Mouse (Mus musculus) C2C12 (cell line): Measurements from ENCODE around the gene Nkx2-4.

Source experiments
- CEBPB ChIP-seq: IDR thresholded peaks from one replicate; pipeline ENCODE4 v1.6.1; 2011; ENCODE audit warnings: low read depth, mild to moderate bottlenecking, control low read depth, moderate library complexity
- CTCF ChIP-seq: IDR thresholded peaks from one replicate; pipeline ENCODE4 v1.5.1; 2011; ENCODE audit not compliant: control insufficient read depth, insufficient read depth, insufficient read length
- FOSL1 ChIP-seq: IDR thresholded peaks from one replicate; pipeline ENCODE4 v1.8.0; 2011; ENCODE audit warnings: mild to moderate bottlenecking, low read length; ENCODE audit not compliant: poor library complexity, insufficient read depth, severe bottlenecking
- MAX ChIP-seq: IDR thresholded peaks from one replicate; pipeline ENCODE4 v1.6.1; 2011; ENCODE audit warnings: mild to moderate bottlenecking, control low read depth
- MYOD1 ChIP-seq: IDR thresholded peaks from one replicate; pipeline ENCODE4 v1.6.1; 2011; ENCODE audit warnings: low read depth; ENCODE audit not compliant: control insufficient read depth, insufficient read length
- MYOG ChIP-seq: IDR thresholded peaks from one replicate; pipeline ENCODE4 v1.6.1; 2011; ENCODE audit not compliant: control insufficient read depth, insufficient read length; ENCODE audit errors: extremely low read depth
- USF1 ChIP-seq: IDR thresholded peaks from one replicate; pipeline ENCODE4 v1.6.1; 2011; ENCODE audit warnings: low read depth, mild to moderate bottlenecking, control low read depth, moderate library complexity

DNA sequence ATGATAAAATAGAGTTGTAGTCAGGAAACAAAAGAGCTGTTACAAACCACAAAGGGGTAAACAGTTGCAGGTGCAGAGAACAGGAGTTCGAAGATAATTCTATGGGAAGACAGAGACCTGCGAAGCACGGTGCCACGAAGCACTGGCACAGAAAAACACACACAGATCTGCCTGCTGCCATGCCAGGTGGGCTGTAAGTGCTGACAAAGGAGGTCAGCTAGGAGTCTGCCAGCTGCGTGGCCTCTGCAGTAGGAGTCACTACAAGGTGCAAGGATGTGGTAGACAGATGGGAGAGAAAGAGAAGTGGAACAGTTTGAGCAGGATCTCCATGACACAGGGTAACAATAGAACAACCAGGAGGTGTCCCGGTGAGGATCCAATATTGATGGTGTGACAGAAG, 42.1 kb upstream of the Nkx2-4 start:
- TF ChIP-seq CTCF: no peak
- TF ChIP-seq MAX: no peak
- no peak for TF ChIP-seq USF1
- no peak for TF ChIP-seq MYOG
- no peak for TF ChIP-seq MYOD1
- no peak for TF ChIP-seq FOSL1
- TF ChIP-seq CEBPB: no peak
